ENCODE assay signal across 23 mouse cellular contexts in the genomic region with DNA sequence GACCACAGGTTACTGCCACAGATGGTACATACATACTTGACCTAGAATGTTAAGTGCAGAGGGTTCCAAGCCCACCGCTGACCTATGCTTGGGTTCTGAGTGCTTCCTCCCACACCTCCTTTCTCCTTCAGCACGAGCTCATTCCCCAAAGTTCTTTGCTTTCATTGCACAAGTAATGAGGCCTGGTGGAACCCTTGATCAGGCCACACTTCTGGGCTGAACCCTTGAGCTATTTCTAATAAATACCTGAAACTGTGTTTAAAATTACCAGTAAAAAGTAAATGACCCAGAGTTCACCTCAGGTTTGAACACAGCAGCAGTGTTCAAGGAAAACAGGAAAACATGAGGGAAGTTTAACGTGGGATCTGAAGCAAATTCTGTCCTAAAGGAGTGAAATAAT. TPM values are rescaled to one million over a fixed set of nuclear protein-coding genes. Genes with fewer than 3 reads are reported as not detected.
"Had no signal": no experiment of that assay in that cellular context is flagged by ENCODE, and none has a peak within 500 bp of the region (broad histone marks: within the 10 kb centered on the region; RNA-seq: fewer than 3 reads in every experiment).

No protein-coding gene starts in this region.

- DNase-seq: lung, adult 2 months; lung, postnatal 14 days; lung, postnatal 36 days; right cerebral cortex, postnatal 14 days; thymus, adult 18-20 months; thymus, postnatal 14 days; thymus, postnatal 36 days had no signal

- ATAC-seq: lung, postnatal 0 days; midbrain, embryonic 13.5 days; midbrain, embryonic 15.5 days had no signal

- H3K27ac ChIP-seq: lung, embryonic 15.5 days; macrophage; midbrain, embryonic 13.5 days; midbrain, embryonic 15.5 days; neural tube, embryonic 12.5 days; stomach, embryonic 15.5 days had no signal

- H3K9me3 ChIP-seq: lung, embryonic 15.5 days; stomach, embryonic 15.5 days had no signal

- H3K4me1 ChIP-seq: lung, embryonic 15.5 days; megakaryocyte, embryonic 14.5 days; midbrain, embryonic 13.5 days; midbrain, embryonic 15.5 days; neural tube, embryonic 12.5 days; stomach, embryonic 15.5 days had no signal

- H3K4me2 ChIP-seq: lung, embryonic 15.5 days; midbrain, embryonic 11.5 days; midbrain, embryonic 13.5 days; midbrain, embryonic 15.5 days; neural tube, embryonic 12.5 days; stomach, embryonic 15.5 days had no signal

- H3K4me3 ChIP-seq: lung, embryonic 15.5 days; megakaryocyte, embryonic 14.5 days; midbrain, embryonic 13.5 days; midbrain, embryonic 15.5 days; neural tube, embryonic 12.5 days; stomach, embryonic 15.5 days had no signal

- H3K9ac ChIP-seq: lung, embryonic 15.5 days; midbrain, embryonic 13.5 days; midbrain, embryonic 15.5 days; neural tube, embryonic 12.5 days; stomach, embryonic 15.5 days had no signal

- H3K36me3 ChIP-seq: lung, embryonic 15.5 days; midbrain, embryonic 13.5 days; midbrain, embryonic 15.5 days; neural tube, embryonic 12.5 days had no signal

- H3K27me3 ChIP-seq: lung, embryonic 15.5 days; megakaryocyte, embryonic 14.5 days; midbrain, embryonic 13.5 days; midbrain, embryonic 15.5 days; neural tube, embryonic 12.5 days; stomach, embryonic 15.5 days had no signal

RNA-seq across cellular contexts. Expression of gene L1td1, which starts 59.5 kb away (rescaled TPM):
- total RNA-seq: megakaryocyte progenitor cell, adult 5-6 weeks; midbrain, postnatal 0 days; monocyte, adult 5-6 weeks; neutrophil, adult 5-6 weeks had no signal
- polyA plus RNA-seq: lung, postnatal 0 days; macrophage; midbrain, embryonic 11.5 days; midbrain, embryonic 13.5 days; midbrain, embryonic 15.5 days; midbrain, postnatal 0 days; neural tube, embryonic 12.5 days; neural tube, embryonic 14.5 days; spleen, adult 2 months; thymus, postnatal 0 days had no signal
